Mouse (Mus musculus) embryo, embryonic 9.5 days (tissue): Measurements from ENCODE around the gene Actr1a.

ENCODE experiments used
- DNase-seq: peaks from one replicate; pipeline ENCODE4 v3.0.0-alpha.2; 2017; ENCODE audit errors: extremely low spot score

Gene Actr1a

DNA sequence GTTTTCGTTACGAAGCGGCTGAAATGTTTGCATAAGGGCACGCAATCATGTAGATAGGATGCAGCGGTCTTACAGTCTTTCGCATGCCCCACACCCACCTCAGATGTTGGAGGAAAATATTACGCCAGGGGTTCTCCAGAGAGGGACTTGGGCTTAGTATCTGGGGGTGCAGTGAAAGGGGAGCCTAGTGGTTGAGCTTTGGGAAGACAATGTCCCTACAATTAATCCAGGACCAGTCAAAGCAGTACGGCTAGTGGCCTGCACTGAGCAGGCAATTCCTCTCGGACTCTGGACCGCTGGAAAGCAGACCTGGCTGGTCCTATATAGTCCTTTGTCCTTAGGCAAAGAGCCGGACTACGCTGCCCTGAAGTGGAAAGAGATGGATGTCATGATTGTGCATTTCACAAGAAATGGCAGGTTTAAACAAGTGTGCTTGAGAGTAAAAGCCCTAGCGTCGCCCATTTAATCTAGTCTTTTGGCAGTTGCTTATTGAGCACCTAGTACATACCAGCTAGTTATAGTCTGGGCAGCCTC, 68.0 kb downstream of the Actr1a start:
- no peak for DNase-seq
